Mouse (Mus musculus): ENCODE measurements at regions not wholly inside any gene's neighbourhood (a gene's known extent, or its start where the extent isn't known, plus 50 kb on each side); places are given as distances from the start of the nearest gene placed in this dataset.
A peak's percentile ranks its signal among the peaks of the same experiment; 100 is the strongest.

GRCm38 (mm10) chr15:62954322-62954820, 890.6 kb downstream of the Gsdmc2 start:
- Histone ChIP-seq H3K36me3 (ENCODE audit: control insufficient read depth, insufficient read depth, low read length) (no peaks in the 10 kb centered on the region), H3K9me3 (ENCODE audit: control insufficient read depth, low read length) (no peaks in the 10 kb centered on the region), H3K4me2 (no peak overlapping the region), H3K4me3 (ENCODE audit: low read depth, low read length) (no peak overlapping the region), H3K9ac (ENCODE audit: low read length) (no peak overlapping the region), H3K4me1 (ENCODE audit: control insufficient read depth, insufficient read depth, low read length) (peaks cover 4% of the 10 kb centered on the region; the same call in 1 of the 2 replicates), H3K27me3 (ENCODE audit: control insufficient read depth, insufficient read depth, low read length) (no peaks in the 10 kb centered on the region; the same call in 1 of the 2 replicates), H3K27ac (ENCODE audit: low read depth, low read length) (no peak overlapping the region)
- DNase-seq (ENCODE audit: low spot score, missing footprints) = no peak
- ATAC-seq (ENCODE audit: low FRiP score) = no peak
- 75% methylated on average over 9 of the region's 9 CpGs for WGBS

DNA sequence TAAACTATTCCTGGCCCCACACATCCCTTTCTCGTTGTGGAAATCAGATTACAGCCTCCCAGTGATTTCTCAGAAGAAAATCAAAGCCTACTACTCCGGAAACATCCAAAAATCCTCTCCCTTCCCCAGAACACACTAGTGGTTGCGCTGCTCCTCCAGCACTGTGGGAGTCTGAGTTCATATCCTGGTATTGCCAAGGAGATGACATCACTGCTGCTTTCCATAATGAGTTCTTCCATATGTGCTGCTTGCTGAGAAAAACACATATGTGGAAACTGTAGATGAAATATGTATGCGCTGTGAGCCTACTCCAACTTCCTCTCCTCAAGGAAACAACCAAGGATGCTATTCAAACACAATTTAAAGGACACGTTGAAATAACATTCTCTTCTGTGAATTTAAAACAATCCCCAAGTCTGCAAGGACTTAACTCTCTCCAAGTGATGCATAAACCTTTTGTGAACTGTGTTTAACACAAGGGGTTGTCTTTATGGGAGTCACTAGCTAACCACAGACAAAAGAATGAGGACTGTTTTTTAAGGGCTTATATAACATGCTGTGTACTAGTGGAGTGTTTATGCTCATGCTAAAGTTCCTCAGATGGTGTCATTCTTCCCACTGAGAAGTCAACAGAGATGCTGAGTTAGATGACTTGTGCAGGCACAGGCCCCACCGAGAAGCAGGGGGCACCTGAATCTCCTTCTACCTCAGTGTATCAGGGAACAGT, 891.6 kb downstream of the Gsdmc2 start:
- no peak overlapping the region for H3K4me3 ChIP-seq (ENCODE audit: low read depth, low read length)
- no peaks in the 10 kb centered on the region; the same call in 1 of the 2 replicates for H3K27me3 ChIP-seq (ENCODE audit: control insufficient read depth, insufficient read depth, low read length)
- ATAC-seq (ENCODE audit: low FRiP score) = no peak
- no peak overlapping the region for H3K4me2 ChIP-seq
- H3K9me3 ChIP-seq (ENCODE audit: control insufficient read depth, low read length) = no peaks in the 10 kb centered on the region
- H3K9ac ChIP-seq (ENCODE audit: low read length) = no peak overlapping the region
- H3K4me1 ChIP-seq (ENCODE audit: control insufficient read depth, insufficient read depth, low read length) = peaks cover 4% of the 10 kb centered on the region; the same call in 1 of the 2 replicates
- no peaks in the 10 kb centered on the region for H3K36me3 ChIP-seq (ENCODE audit: control insufficient read depth, insufficient read depth, low read length)
- no peak overlapping the region for H3K27ac ChIP-seq (ENCODE audit: low read depth, low read length)
- 61% methylated on average over 6 of the region's 6 CpGs for WGBS
- no peak for DNase-seq (ENCODE audit: low spot score, missing footprints)

DNA sequence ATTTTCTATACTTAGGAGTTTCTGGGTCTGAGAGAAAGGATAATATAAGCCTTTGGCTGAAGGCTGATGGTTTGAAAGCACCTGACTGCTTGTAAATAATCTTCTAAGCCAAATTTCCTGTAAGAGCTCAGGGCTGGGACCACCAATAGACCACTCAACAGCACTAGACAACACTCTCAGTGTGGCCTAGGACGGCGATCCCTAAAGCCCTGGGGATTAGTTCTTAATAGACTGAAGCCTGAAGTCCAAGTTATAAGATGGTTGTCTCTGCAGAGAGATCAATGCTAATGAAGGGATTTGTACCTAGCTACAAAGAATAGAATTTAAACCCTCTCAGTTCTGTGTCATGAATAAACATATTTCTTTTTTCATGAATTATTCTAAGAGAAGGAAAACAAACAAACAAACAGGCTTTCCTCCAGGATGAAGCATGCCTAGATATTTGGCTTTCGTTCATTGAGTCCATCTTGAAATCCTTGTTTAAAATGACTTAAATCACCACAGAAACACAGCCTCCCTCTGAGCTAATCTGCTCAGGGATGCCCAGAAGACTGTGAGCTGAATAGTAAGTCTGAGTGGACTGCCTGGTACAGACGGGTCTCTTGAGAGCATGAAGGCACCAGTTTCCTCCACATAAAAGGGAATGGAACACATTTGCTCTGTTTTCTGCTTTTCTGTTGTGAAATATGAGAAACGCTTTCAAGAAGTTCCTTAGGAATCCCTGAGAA, 892.3 kb downstream of the Gsdmc2 start:
- no peaks in the 10 kb centered on the region; the same call in 1 of the 2 replicates for H3K27me3 ChIP-seq (ENCODE audit: control insufficient read depth, insufficient read depth, low read length)
- peaks cover 4% of the 10 kb centered on the region; the same call in 1 of the 2 replicates for H3K4me1 ChIP-seq (ENCODE audit: control insufficient read depth, insufficient read depth, low read length)
- DNase-seq (ENCODE audit: low spot score, missing footprints) (peak; percentile 84), ATAC-seq (ENCODE audit: low FRiP score) (peak; percentile 83)
- H3K4me2 ChIP-seq = no peak overlapping the region
- H3K9me3 ChIP-seq (ENCODE audit: control insufficient read depth, low read length) = no peaks in the 10 kb centered on the region
- 28% methylated on average over 5 of the region's 5 CpGs for whole genome bisulfite sequencing
- no peak overlapping the region for H3K9ac ChIP-seq (ENCODE audit: low read length)
- H3K36me3 ChIP-seq (ENCODE audit: control insufficient read depth, insufficient read depth, low read length) = no peaks in the 10 kb centered on the region
- H3K4me3 ChIP-seq (ENCODE audit: low read depth, low read length) = no peak overlapping the region
- no peak overlapping the region for H3K27ac ChIP-seq (ENCODE audit: low read depth, low read length)

DNA sequence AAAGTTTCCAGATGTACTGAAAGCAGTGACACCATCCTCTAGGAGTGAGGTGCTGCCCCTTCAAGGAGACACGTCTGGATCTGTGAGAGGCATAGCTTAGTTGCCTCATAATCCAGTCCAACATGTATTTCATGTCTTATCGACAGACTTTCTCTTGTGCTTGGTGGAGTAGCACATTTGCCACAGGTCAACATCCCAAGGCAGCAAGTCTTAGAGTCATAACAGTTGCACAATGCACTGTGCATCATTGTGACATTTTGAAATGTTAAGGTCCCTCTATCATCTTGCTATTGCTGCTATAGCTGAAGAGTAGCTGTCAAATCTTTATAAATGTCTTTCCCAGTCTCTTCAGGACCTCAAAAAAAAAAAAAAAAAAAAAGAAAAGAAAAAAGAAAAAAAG, 905.6 kb downstream of the Gsdmc2 start:
- Histone ChIP-seq H3K4me3 (ENCODE audit: low read depth, low read length) (no peak overlapping the region), H3K27ac (ENCODE audit: low read depth, low read length) (no peak overlapping the region), H3K4me1 (ENCODE audit: control insufficient read depth, insufficient read depth, low read length) (no peaks in the 10 kb centered on the region), H3K9ac (ENCODE audit: low read length) (no peak overlapping the region), H3K36me3 (ENCODE audit: control insufficient read depth, insufficient read depth, low read length) (no peaks in the 10 kb centered on the region), H3K9me3 (ENCODE audit: control insufficient read depth, low read length) (no peaks in the 10 kb centered on the region), H3K27me3 (ENCODE audit: control insufficient read depth, insufficient read depth, low read length) (no peaks in the 10 kb centered on the region), H3K4me2 (no peak overlapping the region)
- 89% methylated on average over 2 of the region's 2 CpGs for WGBS
- DNase-seq (ENCODE audit: low spot score, missing footprints) = no peak
- ATAC-seq (ENCODE audit: low FRiP score) = no peak

DNA sequence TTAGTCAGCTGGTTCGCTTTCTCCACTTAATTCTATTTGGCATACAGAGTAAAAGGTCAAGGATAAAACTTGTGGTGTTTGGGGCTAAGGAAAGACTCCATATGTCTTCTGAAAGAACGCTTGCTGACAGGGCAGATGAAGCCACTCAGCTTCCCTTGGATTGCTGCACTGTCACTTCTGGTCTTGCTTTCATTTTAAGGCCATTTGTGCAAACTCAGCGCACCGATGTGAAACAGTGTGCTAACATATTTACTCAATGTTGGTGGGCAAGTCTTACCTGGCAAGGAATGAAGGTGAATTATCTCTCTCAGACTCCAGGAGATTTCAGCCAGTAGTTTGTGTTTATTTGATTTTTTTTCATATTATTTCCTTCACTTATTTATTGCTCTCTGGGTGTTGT, 907.2 kb downstream of the Gsdmc2 start:
- no peak overlapping the region for H3K9ac ChIP-seq (ENCODE audit: low read length)
- no peaks in the 10 kb centered on the region for H3K36me3 ChIP-seq (ENCODE audit: control insufficient read depth, insufficient read depth, low read length)
- H3K9me3 ChIP-seq (ENCODE audit: control insufficient read depth, low read length) = no peaks in the 10 kb centered on the region
- WGBS = 88% methylated on average over 4 of the region's 4 CpGs
- H3K4me3 ChIP-seq (ENCODE audit: low read depth, low read length) = no peak overlapping the region
- H3K4me2 ChIP-seq = no peak overlapping the region
- H3K27ac ChIP-seq (ENCODE audit: low read depth, low read length) = no peak overlapping the region
- DNase-seq (ENCODE audit: low spot score, missing footprints) (no peak), ATAC-seq (ENCODE audit: low FRiP score) (no peak)
- no peaks in the 10 kb centered on the region for H3K27me3 ChIP-seq (ENCODE audit: control insufficient read depth, insufficient read depth, low read length)
- no peaks in the 10 kb centered on the region for H3K4me1 ChIP-seq (ENCODE audit: control insufficient read depth, insufficient read depth, low read length)

DNA sequence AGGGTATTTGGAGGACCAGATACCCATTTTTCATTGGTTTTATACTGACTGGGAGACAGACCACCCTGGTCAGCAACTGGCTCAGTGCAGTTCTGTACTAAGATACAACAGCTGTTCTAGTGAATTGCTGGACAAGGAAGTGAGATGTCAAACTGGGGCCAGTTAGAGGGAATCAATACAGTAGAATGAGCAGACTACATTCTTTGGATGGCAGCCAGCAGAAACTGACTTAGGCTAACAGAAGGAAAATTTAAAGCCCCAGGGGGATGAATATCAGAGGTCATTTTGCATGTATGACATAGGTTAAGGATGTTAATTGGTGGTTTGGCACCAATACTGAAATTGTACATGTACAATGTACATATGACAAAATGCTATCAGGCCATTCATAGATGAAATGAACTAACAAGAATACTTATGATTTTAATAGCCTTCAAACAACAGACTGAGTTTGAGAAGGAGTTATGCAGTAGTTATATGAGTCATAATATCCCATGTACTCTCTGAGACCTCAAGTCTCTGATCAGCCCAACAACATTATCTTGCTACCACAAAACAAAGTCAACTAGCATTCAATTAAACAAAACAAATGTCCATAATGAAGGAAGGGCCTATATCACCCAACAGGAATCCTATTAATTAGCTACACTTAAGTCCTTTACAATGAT, 910.3 kb downstream of the Gsdmc2 start:
- no peak overlapping the region for H3K27ac ChIP-seq (ENCODE audit: low read depth, low read length)
- H3K4me3 ChIP-seq (ENCODE audit: low read depth, low read length) = no peak overlapping the region
- no peaks in the 10 kb centered on the region for H3K9me3 ChIP-seq (ENCODE audit: control insufficient read depth, low read length)
- H3K4me2 ChIP-seq = no peak overlapping the region
- DNase-seq (ENCODE audit: low spot score, missing footprints) (no peak), ATAC-seq (ENCODE audit: low FRiP score) (no peak)
- no peaks in the 10 kb centered on the region for H3K4me1 ChIP-seq (ENCODE audit: control insufficient read depth, insufficient read depth, low read length)
- no peak overlapping the region for H3K9ac ChIP-seq (ENCODE audit: low read length)
- no peaks in the 10 kb centered on the region for H3K27me3 ChIP-seq (ENCODE audit: control insufficient read depth, insufficient read depth, low read length)
- H3K36me3 ChIP-seq (ENCODE audit: control insufficient read depth, insufficient read depth, low read length) = no peaks in the 10 kb centered on the region

DNA sequence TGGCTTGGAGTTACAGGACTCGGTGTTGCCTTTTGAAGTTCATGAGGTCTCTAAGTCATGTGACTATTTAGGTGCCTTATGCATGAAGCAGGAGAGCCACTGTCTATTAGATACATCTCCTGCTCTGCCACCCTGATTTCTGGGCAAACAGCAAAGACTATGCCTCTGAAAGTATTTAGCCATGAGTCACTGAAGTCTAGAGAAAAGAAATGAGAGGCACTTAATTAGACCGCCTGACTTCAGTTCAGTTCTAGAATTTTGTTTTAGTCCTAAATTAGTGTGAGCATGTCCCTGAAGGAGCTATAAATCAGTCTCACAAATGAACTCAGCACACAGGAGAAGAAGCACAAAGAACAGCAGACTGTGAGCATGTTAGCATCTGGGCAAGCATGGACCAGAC, 924.5 kb downstream of the Gsdmc2 start:
- H3K4me2 ChIP-seq = no peak overlapping the region
- H3K4me1 ChIP-seq (ENCODE audit: control insufficient read depth, insufficient read depth, low read length) = no peaks in the 10 kb centered on the region
- 89% methylated on average over 2 of the region's 2 CpGs for WGBS
- H3K27ac ChIP-seq (ENCODE audit: low read depth, low read length) = no peak overlapping the region
- H3K27me3 ChIP-seq (ENCODE audit: control insufficient read depth, insufficient read depth, low read length) = no peaks in the 10 kb centered on the region
- no peaks in the 10 kb centered on the region for H3K9me3 ChIP-seq (ENCODE audit: control insufficient read depth, low read length)
- H3K9ac ChIP-seq (ENCODE audit: low read length) = no peak overlapping the region
- ATAC-seq (ENCODE audit: low FRiP score) (no peak), DNase-seq (ENCODE audit: low spot score, missing footprints) (no peak)
- H3K36me3 ChIP-seq (ENCODE audit: control insufficient read depth, insufficient read depth, low read length) = no peaks in the 10 kb centered on the region
- no peak overlapping the region for H3K4me3 ChIP-seq (ENCODE audit: low read depth, low read length)

DNA sequence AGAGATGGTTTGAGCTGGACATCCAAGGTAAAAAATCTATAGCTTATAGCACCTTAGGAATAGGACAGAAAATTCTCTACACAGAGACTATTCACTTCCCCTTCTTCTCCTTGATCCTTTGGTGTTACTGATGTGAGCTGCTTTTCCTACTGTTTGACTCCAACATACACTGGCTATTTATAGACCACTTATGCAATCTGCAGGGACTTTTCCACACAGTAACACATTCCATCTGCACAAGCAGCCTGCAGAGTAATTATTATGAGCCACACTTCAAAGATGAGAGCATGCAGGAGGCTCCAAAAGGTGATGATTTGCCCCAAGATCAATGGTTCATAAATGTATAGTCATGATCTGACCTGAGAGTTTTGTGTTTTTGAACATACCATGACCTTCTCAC, 925.7 kb downstream of the Gsdmc2 start:
- no peak overlapping the region for H3K4me2 ChIP-seq
- no peak overlapping the region for H3K4me3 ChIP-seq (ENCODE audit: low read depth, low read length)
- no peak for ATAC-seq (ENCODE audit: low FRiP score)
- H3K27me3 ChIP-seq (ENCODE audit: control insufficient read depth, insufficient read depth, low read length) = no peaks in the 10 kb centered on the region
- no peaks in the 10 kb centered on the region for H3K9me3 ChIP-seq (ENCODE audit: control insufficient read depth, low read length)
- DNase-seq (ENCODE audit: low spot score, missing footprints) = no peak
- H3K36me3 ChIP-seq (ENCODE audit: control insufficient read depth, insufficient read depth, low read length) = no peaks in the 10 kb centered on the region
- no peak overlapping the region for H3K27ac ChIP-seq (ENCODE audit: low read depth, low read length)
- no peak overlapping the region for H3K9ac ChIP-seq (ENCODE audit: low read length)
- H3K4me1 ChIP-seq (ENCODE audit: control insufficient read depth, insufficient read depth, low read length) = no peaks in the 10 kb centered on the region

- Histone ChIP-seq H3K9me3 (ENCODE audit: control insufficient read depth, low read length) (no peaks in the 10 kb centered on the region), H3K27me3 (ENCODE audit: control insufficient read depth, insufficient read depth, low read length) (no peaks in the 10 kb centered on the region; the same call in 1 of the 2 replicates), H3K4me1 (ENCODE audit: control insufficient read depth, insufficient read depth, low read length) (peaks cover 9% of the 10 kb centered on the region), H3K9ac (ENCODE audit: low read length) (no peak overlapping the region), H3K4me2 (no peak overlapping the region), H3K27ac (ENCODE audit: low read depth, low read length) (no peak overlapping the region), H3K36me3 (ENCODE audit: control insufficient read depth, insufficient read depth, low read length) (no peaks in the 10 kb centered on the region), H3K4me3 (ENCODE audit: low read depth, low read length) (no peak overlapping the region)
- WGBS = 47% methylated on average over 4 of the region's 4 CpGs
- ATAC-seq (ENCODE audit: low FRiP score) (no peak), DNase-seq (ENCODE audit: low spot score, missing footprints) (no peak)
Observed at GRCm38 (mm10) chr15:62908379-62908778, 936.6 kb downstream of the Gsdmc2 start.
